Mouse (Mus musculus): ENCODE measurements around the gene Fam161a.

Fam161a gene

DNA sequence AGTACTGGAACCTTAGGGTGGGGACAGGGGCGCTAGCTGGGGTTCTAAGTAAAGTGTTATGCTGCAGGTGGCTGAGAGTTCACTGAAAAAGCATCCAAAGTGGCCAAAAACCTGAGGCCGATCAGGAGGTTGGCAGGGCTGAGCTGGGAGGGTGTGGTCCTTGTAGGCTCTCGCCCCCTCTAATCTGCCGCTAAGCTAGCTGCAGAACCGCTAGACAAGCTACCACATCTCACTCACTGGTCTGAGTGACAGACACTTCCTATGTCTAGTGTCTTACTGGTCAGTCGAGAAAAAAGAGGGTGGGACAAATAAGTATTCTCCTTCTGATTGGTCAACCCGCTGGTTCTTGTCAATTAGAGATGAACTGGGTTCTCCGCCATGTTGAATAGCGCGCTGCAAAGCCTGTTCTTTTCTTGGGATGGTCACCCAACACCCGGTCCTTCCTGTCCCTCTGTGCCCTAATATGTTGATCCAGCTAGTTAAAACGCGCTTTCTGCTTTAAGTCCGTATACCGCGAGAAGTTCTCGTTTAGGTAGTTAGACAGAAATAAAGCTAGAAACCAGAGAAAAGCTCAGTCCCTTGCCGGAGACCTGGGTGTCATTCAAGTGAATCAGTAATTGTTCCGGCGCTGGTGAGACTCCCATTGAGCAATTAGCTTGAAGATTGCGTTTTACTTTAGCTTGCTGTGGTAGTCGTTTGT is at the start of gene Fam161a:
TSS of gene Fam161a (plus strand) at position 51 of the 700 bp plus-strand sequence.
- DNase-seq = peak; percentile 39

DNA sequence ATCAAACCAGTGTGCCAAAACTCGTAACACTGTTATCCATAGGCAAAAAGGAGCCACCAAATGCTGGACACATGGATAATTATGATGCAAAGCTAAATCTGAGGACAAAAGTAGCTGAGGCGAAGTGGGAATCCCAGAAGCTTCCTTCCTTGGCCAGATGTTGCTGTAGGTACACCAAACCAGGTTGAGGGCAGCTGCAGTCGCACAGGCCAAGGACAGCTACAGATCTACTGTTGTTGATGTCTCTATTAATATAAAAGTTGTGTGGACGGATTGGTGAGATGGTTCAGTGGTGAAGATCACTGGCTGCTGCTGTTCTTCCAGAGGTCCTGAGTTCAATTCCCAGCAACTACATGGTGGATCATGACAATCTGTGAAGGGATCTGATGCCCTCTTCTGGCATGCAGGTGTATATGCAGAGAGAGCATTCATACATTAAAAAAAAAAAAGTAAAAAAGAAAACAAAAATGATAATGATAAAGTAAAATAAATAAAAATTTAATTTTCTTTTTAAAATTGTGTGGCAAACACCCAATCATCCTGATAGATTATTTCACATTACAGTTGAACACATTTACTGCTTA is 49.4 kb upstream of the Fam161a start:
- no peak for DNase-seq

DNA sequence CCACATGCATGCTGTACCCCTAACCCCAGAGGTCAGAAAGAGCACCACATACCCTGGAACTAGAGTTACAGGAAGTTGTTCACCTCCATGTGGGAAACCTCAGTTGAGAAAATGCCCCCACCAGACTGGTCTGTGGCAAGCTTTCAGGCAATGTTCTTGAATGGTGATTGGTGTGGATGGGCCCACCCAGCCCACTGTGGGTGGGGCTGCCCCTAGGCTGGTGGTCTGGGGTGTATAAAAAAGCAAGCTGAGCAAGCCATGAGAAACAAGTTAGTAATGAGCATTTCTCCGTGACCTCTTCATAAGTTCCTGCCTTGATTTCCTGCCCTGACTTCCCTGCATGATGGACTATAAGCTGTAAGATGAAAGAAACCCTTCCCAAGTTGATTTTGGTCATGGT is 45.2 kb upstream of the Fam161a start:
- DNase-seq = no peak

DNA sequence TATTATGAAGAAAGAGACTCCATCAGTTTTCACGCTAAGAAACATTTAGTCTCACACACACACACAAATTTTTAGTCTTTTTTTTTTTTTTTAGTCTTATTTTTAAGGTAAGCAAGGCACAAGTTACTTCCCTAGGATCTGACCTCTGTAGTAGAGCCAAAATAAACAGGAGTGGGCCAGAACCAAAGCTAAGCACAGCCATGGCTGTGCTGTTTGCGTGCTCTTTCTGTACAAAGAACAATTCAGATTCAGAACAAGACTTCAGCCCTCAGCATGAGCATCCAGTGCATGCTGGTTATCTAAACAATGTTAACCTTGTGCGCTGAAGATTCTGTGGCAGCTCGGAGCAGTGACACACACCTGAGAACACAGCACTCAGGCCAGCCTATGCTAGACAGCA is 42.9 kb upstream of the Fam161a start:
- no peak for DNase-seq

DNA sequence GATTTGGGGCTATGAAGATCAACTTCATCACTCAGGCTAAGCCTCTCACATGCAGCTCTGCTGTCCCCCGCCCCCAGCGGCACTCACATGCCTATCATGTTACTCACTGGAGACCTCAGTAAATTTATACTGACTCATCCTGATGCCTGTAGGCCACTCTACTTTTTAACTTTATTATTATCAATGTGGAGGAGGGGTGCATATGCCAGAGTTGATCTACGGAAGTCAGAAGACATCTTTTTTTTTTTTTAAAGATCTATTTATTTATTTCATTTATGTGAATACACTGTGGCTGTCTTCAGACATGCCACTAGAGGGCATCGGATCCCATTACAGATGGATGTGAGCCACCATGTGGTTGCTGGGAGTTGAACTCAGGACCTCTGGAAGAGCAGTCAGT is 41.8 kb upstream of the Fam161a start:
- peak; percentile 45 for DNase-seq

DNA sequence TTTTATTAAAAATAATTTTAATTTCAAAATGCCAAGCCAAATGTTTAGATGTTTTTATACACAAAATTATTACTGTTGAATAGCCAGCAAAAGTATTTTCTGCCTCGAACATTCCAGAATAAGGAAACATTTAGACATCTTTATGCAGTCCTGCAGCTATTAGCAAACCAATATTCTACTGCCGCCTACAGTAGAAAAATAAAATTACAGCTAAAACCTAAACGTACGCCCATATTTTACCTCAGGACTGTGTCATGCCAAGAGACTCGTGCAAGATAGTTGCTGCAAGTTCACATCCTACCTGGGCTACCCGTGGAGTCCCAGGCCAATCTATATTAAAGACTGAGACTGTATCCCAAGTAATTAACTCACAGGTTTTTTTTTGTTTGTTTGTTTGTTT is 37.8 kb upstream of the Fam161a start:
- DNase-seq = no peak

DNA sequence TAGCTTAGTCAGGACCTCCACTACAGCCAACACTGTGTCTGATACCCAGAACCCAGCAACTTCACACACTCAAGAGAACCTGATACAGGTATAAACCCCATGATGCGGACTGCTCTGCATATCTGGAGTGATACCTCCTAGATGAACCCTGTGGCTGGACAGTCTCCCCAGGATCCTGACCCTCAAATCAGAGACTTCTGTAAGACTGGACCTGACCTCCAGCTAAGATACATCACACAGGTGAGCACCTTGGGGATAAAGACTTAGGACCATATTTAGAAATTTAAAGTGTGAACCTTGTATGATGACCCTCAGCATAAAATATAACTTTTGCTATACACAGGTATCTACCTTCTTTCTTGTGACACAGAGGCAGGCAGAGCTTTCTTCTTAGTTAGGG is 36.8 kb upstream of the Fam161a start:
- DNase-seq = no peak

DNA sequence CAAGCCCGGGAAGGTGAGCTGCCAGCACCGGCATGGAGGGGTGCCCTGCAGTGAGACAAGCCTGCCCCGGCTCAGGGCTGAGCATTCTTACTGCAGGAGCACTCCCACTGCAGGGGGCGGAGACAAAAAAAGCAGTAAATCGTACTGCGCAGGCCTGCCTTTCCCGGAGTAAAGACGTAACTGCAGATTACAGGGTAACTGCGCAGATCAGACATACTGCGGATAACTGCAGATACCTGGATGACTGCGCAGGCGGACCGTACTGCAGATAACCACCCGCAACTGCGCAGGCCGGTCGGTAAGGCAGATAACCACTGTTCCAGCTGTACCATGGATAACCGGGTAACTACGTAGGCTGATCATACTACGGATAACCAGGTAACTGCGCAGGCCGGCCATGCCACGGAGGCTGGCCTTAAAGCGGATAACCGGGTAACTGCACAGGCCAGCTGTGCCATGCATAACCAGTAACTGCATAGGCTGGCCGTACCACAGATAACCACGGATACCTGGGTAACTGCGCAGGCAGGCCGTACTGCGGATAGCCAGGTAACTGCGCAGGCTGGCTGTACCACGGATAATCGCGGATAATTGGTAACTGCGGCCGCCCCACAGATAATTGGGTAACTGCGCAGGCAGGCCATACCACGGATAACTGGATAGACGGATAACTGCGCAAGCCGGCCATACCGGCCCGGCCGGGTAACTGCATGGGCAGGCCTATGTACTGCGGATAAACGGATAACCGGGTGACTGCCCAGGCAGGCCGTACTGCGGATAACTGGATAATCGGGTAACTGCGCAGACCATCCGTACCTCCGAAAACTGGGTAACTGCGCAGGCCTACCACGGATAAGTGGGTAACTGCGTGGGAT is 35.3 kb upstream of the Fam161a start, which contains the start of gene Zrsr1:
TSS of gene Zrsr1 (plus strand) at position 171 of the 875 bp plus-strand sequence.
- DNase-seq = peak; percentile 66

DNA sequence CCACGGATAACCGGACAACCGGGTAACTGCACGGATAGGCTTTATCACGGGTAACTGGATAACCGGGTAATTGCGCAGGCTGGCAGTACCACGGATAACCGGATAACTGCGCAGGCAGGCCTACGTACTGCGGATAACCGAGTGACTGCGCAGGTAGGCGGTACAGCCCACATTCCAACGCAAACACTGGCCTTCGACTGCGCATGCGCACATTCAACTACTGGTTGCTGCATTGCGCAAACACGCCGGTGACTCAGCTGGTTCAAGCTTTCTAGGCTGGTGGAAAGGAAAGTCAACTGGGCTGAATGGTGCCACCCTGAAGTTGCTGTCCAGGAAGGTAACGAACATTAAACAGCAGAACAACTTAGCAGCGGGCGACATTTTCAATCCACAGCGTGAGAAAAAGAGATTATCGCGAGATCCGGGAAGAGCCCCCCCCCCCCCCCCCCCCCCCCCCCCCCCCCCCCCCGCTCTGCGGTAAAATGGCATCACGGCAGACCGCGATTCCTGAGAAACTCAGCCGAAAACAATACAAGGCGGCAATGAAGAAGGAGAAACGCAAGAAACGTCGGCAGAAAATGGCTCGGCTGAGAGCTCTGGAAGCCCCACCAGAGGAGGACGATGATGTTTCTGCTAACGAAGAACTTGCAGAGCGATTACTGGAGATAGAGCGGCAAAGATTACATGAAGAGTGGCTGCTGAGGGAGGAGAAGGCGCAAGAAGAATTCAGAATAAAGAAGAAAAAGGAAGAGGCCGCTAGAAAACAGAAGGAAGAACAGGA is 34.4 kb upstream of the Fam161a start:
- peak; percentile 75 for DNase-seq

DNA sequence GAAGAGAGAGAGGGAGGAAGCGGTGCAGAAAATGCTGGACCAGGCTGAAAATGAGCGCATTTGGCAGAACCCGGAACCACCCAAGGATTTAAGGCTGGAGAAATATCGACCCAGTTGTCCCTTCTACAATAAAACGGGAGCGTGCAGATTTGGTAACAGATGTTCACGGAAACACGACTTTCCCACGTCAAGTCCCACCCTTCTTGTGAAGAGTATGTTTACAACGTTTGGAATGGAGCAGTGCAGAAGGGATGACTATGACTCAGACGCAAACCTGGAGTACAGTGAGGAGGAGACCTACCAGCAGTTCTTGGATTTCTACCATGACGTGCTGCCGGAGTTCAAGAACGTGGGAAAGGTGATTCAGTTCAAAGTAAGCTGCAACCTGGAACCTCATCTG is 33.7 kb upstream of the Fam161a start:
- no peak for DNase-seq

DNA sequence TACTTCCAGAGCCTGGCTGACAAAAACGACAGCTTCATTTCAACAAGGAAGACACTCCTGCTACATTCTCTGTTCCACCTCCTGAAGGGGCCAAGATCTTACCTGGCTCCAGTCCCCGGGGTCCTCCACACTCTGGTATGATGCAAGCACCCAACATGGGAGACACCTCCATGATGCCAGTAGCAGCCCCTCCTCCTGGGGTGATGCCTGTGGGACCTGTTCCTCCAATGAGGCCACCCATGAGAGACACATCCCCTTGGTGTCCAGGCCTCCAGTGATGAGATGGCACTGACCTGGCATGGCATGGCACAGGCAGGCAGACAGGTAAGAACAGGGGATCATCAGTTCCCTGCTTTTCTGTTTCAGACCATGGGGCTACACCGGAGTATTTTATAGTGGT is 29.1 kb upstream of the Fam161a start:
- no peak for DNase-seq

DNA sequence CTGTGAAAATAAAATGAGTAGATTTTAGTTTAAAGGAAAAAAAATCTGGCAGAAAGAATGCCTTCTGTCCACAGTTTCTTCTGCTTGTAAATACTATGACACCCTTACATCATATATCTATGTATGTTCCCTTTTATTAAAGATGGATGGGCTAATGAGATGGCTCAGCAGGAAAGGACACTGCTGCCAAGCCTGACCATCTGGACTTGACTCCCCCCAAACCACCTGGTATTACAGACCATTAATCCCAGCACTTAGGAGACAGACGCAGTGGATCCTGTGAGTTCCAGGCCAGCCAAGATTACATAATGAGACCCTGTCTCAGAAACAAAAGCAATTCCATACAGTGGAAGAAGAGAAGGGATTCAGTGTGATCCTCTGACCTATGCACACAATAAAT is 28.6 kb upstream of the Fam161a start:
- DNase-seq = no peak

DNA sequence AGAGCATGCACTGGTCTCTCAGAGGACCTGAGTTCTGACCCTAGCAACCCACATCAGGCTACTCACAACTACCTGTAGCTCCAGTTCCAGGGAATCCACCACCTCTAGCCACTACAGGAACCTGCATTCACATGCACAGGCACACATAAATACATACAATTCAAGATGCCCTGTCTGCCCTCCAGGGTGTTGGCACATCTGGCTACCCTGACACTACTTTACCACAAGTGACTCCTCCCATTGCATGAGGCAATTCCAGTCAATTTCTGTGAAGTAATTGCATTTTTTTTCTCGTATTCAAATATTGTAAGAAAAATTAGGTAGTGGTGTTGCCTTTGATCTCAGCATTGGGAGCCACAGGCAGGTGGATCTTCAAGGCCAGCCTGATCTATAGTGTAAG is 28.1 kb upstream of the Fam161a start:
- no peak for DNase-seq

DNA sequence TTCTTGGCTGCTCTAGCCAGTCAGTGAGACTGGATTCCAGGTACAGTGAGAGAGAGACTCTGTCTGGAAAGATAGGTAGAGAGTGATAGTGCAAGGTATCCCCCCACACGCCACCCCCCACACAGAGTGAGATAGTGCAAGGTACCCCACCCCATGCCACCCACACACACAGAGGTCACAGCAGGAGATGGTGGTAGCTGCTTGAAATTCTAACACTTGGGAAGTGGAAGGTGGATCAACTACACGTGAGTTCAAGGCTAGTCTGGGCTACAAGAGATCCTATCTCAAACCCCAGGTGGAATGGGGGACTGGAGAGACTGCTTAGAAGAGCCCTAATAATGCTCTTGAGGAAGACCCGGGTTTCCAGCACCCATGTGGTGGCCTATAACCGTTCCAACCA is 26.3 kb upstream of the Fam161a start:
- no peak for DNase-seq

DNA sequence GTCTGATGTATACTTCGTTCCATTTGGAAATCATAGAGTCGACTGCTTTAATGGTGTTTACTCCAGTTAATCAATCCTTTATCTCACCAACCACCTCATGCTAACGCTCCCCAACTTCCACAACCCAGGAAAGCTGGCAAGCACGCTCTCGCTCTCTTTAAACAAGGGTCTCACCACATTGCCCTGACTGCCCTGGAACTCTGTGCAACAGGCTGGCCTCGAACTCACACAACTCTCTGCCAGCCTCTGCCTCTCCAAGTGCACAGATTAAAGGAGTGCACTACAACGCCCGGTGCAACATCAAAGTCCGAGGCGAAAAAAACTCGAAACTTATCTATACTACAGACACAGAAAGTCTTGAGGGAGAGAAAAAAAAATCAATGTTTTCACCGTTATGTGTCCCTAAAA is 25.8 kb upstream of the Fam161a start:
- no peak for DNase-seq

DNA sequence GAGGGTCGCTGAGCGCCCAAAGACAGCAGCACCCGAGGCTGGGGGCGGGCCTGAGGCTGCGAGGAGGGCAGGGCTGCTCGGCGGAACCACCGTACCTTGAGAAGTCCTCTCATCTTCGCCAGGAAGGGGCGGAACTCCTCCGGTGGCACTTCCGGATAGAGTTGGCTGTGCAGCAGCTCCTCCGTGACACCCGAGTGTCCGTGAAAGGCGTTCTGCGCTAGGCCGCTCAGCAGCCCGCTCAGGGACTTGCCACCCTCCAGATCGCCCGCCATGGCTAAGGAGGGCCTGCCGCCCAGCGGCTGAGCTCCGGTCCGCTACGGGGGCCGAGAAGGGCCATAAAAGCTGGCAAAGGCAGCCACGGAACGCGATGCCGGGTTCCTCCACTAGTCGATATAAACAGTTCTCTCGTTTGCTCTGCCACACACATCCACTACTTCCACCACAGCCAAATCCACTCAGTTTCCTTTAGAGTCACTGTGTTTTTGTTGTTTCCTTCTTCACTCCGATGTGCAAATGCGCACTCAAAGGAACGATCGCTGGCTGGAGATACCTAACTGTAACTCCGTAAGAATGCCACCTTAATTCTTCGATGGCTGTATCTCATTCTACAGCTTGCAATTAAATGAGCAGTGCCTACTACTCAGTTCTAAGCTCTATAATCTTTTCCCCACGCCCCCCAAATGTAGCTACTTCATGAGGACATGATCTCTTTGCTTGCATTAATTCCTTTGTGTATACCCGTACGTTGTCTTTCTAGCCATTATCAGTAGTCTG is 25.2 kb upstream of the Fam161a start, which contains the start of the genes Gm28048 and Commd1:
TSS of gene Gm28048 (minus strand) at position 107 of the 774 bp plus-strand sequence.
TSS of gene Commd1 (minus strand) at position 399 of the 774 bp plus-strand sequence.
- peak; percentile 97 for DNase-seq

DNA sequence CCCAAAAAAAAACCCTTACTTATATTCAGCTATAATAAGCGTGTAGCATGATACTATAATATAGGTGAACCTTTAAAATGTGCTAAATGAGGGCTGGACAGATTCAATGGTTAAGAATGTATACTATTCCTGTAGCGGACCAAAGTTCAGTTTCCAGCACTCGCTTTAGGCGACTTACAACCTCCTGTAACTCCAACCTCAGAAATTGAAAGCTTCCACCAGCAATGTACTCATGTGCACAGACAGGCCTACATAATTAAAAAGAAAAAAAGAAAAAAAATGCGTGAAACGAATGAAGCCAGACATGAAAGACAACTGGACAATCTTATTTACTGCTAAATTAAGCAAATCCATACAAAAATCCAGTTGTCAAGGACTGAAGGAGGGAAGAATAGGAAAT is 24.5 kb upstream of the Fam161a start:
- DNase-seq = no peak

DNA sequence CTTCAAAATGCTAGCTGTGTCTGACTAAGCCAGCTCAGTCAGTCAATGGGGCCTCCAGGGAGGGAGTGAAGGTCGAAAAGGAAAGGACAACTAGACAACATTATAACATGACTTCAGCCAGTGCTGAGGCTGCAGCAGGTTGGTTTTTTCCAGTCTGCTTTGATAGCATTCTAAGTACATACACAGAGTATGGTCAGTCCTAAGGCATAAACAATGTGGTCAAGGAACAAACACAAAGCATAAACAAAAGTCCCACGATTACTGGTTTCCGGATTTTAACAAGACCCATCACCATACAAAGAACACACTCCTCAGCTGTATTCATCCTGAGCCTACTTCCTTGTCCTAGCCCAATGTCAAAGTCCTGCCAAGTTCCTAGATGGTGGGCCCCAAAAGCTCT is 21.8 kb upstream of the Fam161a start:
- no peak for DNase-seq

DNA sequence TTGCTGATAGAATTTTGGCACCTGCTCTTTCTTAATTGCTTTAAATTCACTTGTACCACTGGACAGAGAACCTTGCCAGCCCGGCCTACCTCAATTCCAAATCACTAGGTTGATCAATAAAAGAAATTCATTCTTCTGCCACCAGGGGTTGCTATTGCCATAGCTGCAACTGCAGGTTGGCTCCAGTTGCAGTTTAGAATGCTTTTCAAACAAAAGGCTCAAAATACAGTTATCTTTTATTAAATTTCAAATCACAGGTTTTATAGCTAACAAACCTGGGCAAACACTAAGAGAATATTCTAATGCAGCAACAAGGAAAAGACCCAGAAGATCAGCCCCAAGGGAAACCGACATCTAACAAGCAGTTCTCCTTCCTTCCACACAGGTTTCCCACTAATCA is 20.0 kb upstream of the Fam161a start:
- DNase-seq = peak; percentile 54

DNA sequence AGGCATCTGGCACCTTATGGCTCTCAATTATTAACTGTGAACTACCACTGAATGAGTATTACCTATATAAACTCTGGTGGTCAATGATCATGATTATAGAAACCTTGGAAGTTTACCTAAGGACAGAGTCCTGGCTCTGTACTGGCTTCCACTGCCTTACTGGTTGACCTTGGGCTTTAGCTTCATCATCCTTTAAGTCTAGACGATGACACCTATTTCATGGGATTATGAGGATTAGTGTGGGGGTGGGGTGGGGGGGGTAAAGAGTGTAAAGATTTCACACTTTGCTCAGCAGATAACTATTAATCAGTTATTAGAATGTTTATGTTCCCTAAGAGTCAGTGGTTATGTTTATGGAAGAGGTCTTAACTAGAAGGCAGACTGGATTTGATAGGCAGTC is 17.5 kb upstream of the Fam161a start:
- DNase-seq = no peak

DNA sequence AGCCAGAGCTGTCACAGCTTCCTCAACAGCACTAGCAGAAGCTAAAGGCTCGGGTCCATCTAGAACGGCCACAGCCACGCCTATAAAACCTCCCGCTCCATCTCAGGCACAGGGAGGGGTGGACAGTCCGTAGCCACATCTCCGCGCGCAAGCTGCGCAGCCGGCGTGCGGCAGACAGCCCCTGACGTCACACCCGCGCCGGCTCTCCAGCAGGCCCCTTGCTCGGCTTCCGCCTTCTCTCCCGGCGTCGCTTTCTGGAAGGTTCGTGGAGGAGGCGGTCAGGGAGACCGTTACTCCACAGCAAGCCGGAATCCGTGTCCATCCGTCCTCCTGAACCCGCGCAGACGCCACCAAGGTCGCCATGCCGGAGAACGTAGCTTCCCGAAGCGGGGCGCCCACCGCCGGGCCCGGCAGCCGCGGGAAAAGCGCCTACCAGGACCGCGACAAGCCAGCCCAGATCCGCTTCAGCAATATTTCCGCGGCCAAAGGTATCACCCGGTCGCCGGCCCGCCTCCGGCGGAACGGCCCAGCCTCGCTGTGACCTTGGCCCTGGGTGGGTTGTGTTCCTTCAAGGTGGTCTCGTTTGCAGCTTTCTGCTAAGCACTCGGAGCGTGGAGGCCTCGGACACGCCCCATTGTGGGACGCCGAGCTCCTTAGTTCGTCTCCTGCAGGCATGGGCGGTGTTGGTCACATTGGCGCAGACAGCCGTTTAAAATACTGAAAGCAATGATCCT is 16.8 kb upstream of the Fam161a start, which contains the start of gene Cct4:
TSS of gene Cct4 (plus strand) at position 127 of the 734 bp plus-strand sequence.
- peak; percentile 91 for DNase-seq

Measured in thymus, postnatal 14 days (tissue).